Comparison of ENCODE assay signal across 9 mouse cellular contexts in genomic region chr13:90885856-90886532, GRCm38 (mm10). TPM values are rescaled to one million over a fixed set of nuclear protein-coding genes. Genes with fewer than 3 reads are reported as not detected.
DNase-seq lines count a peak whose midpoint lies in the region; ATAC-seq lines count a peak whose summit lies in the region.
"Had no signal": no experiment of that assay in that cellular context is flagged by ENCODE, and none has a peak within 500 bp of the region (broad histone marks: within the 10 kb centered on the region; RNA-seq: fewer than 3 reads in every experiment).

No protein-coding gene starts in this region.

- ATAC-seq in heart, embryonic 11.5 days (replicated peaks; ENCODE audit: insufficient number of reproducible peaks, low FRiP score, low TSS enrichment), result peak; percentile 79
- peak; percentile 42; the same call in 1 of the 2 replicates for ATAC-seq in limb, embryonic 13.5 days (ENCODE audit: low FRiP score, low read depth)
- ATAC-seq in midbrain, embryonic 13.5 days, result peak; percentile 61

- peak overlapping the region; percentile 54; the same call in 1 of the 2 replicates for H3K9ac ChIP-seq in heart, embryonic 11.5 days (ENCODE audit: low read depth, low read length)
- H3K9ac ChIP-seq in limb, embryonic 13.5 days, result peak overlapping the region; percentile 53; the same call in 1 of the 2 replicates
- H3K9ac ChIP-seq in midbrain, embryonic 13.5 days (replicated peaks), result no peak overlapping the region

- 10% methylated on average over 13 of the region's 13 CpGs for WGBS in heart, embryonic 11.5 days (ENCODE audit: insufficient replicate concordance)
- 42% methylated on average over 13 of the region's 13 CpGs for WGBS in limb, embryonic 13.5 days
- 52% methylated on average over 13 of the region's 13 CpGs for WGBS in midbrain, embryonic 13.5 days

- peak; percentile 4 for DNase-seq in 416B (ENCODE audit: low read depth)
- peak; percentile 27 for DNase-seq in embryo, embryonic 10 days (ENCODE audit: low spot score)
- no peak for DNase-seq in right cerebral cortex, postnatal 36 days (ENCODE audit: low spot score in 2 of 2)
- no peak for DNase-seq in frontal cortex, postnatal 10 days (ENCODE audit: low spot score in 2 of 2)
- no peak for DNase-seq in left cerebral cortex, adult 18-20 months (ENCODE audit: low spot score in 2 of 2)

- no peaks in the 10 kb centered on the region for H3K36me3 ChIP-seq in heart, embryonic 11.5 days (ENCODE audit: control insufficient read depth, insufficient read depth, low read length)
- no peaks in the 10 kb centered on the region for H3K36me3 ChIP-seq in limb, embryonic 13.5 days
- H3K36me3 ChIP-seq in midbrain, embryonic 13.5 days, result no peaks in the 10 kb centered on the region

- H3K27me3 ChIP-seq in heart, embryonic 11.5 days (ENCODE audit: control insufficient read depth, insufficient read depth, low read length), result no peaks in the 10 kb centered on the region
- H3K27me3 ChIP-seq in limb, embryonic 13.5 days, result 0 out of 2 replicates have a peak, but pooled peaks cover 2% of the 10 kb centered on the region
- peaks cover 8% of the 10 kb centered on the region; the same call in 1 of the 2 replicates for H3K27me3 ChIP-seq in midbrain, embryonic 13.5 days
- H3K27me3 ChIP-seq: Patski had no signal

- H3K4me2 ChIP-seq in heart, embryonic 11.5 days, result peak overlapping the region; percentile 68
- peak overlapping the region; percentile 67 for H3K4me2 ChIP-seq in limb, embryonic 13.5 days (replicated peaks)
- peak overlapping the region; percentile 53 for H3K4me2 ChIP-seq in midbrain, embryonic 13.5 days (replicated peaks)

- H3K27ac ChIP-seq in heart, embryonic 11.5 days (ENCODE audit: low read depth, low read length), result peak overlapping the region; percentile 84
- no peak overlapping the region for H3K27ac ChIP-seq in limb, embryonic 13.5 days
- H3K27ac ChIP-seq in midbrain, embryonic 13.5 days, result no peak overlapping the region

- H3K9me3 ChIP-seq in heart, embryonic 11.5 days (replicated peaks; ENCODE audit: control insufficient read depth, low read length), result no peaks in the 10 kb centered on the region
- H3K9me3 ChIP-seq in limb, embryonic 13.5 days, result no peaks in the 10 kb centered on the region
- no peaks in the 10 kb centered on the region for H3K9me3 ChIP-seq in midbrain, embryonic 13.5 days

- peaks cover 14% of the 10 kb centered on the region for H3K4me1 ChIP-seq in heart, embryonic 11.5 days (ENCODE audit: control insufficient read depth, insufficient read depth, low read length)
- peaks cover 7% of the 10 kb centered on the region; the same call in 1 of the 2 replicates for H3K4me1 ChIP-seq in limb, embryonic 13.5 days
- H3K4me1 ChIP-seq in midbrain, embryonic 13.5 days (replicated peaks), result peaks cover 7% of the 10 kb centered on the region

- H3K4me3 ChIP-seq in heart, embryonic 11.5 days (ENCODE audit: low read depth, low read length), result peak overlapping the region; percentile 34
- H3K4me3 ChIP-seq in limb, embryonic 13.5 days, result peak overlapping the region; percentile 47
- peak overlapping the region; percentile 34 for H3K4me3 ChIP-seq in midbrain, embryonic 13.5 days (replicated peaks)

RNA-seq across cellular contexts. Expression of gene Atp6ap1l, which starts 19.2 kb away (rescaled TPM):
- 0.24 and 0.92 TPM in 2 replicates for polyA plus RNA-seq in heart, embryonic 11.5 days (2014; fragmentation: Nextera tagmentation; extraction: Ambion mirVana)
- 0.32 and 1.6 TPM in 2 replicates for polyA plus RNA-seq in limb, embryonic 13.5 days (2015; fragmentation: Nextera tagmentation; extraction: Ambion mirVana)
- 0.59 TPM in 1 of 2 replicates, not detected in the other for polyA plus RNA-seq in midbrain, embryonic 13.5 days (2015; fragmentation: Nextera tagmentation; extraction: Ambion mirVana)
- 10 to 100 TPM; 23.8 to 26.8 TPM for total RNA-seq in left cerebral cortex, adult 18-20 months (2021)
- polyA plus RNA-seq: Patski had no signal

RNA-seq across cellular contexts. Expression of gene Rps23, which starts 36.8 kb away (rescaled TPM):
- 180 and 199 TPM in 2 replicates for polyA plus RNA-seq in heart, embryonic 11.5 days (2014; fragmentation: Nextera tagmentation; extraction: Ambion mirVana)
- polyA plus RNA-seq in limb, embryonic 13.5 days (2015; fragmentation: Nextera tagmentation; extraction: Ambion mirVana), result 232 and 253 TPM in 2 replicates
- polyA plus RNA-seq in midbrain, embryonic 13.5 days (2015; fragmentation: Nextera tagmentation; extraction: Ambion mirVana), result 139 and 147 TPM in 2 replicates
- total RNA-seq in left cerebral cortex, adult 18-20 months (2021), result 100 to 1,000 TPM; 230 to 249 TPM

Comparison
In these comparisons a context has a peak if more than half of its experiments do, and no peak if none do; other contexts are left out.
1. DNase-seq: peak in 416B (single experiment) and embryo, embryonic 10 days (single experiment); none in right cerebral cortex, postnatal 36 days (0 of 2), frontal cortex, postnatal 10 days (0 of 2) and left cerebral cortex, adult 18-20 months (0 of 2).
2. Peak in every context shown above with its lines, with median percentiles within 50 percentile points of each other: ATAC-seq, H3K4me2 ChIP-seq and H3K4me3 ChIP-seq.